Comparison of ENCODE assay signal across 37 mouse cellular contexts in the genomic region with DNA sequence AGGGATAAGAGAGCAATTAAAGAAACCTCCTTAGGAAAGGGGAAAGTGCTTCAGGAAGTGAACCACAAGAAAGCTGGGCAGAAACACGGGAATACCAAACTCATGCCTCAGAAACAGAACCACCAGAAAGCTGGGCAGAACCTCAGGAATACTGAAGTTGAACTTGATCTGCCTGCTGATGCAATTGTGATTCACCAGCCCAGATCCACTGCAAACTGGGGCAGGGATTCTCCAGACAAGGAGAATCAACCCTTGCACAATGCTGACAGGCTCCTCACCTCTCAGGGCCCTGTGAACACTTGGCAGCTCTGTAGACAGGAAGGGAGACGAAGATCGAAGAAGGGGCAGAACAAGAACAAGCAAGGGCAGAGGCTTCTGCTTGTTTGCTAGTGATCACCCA. TPM values are rescaled to one million over a fixed set of nuclear protein-coding genes. Genes with fewer than 3 reads are reported as not detected.
A peak's percentile ranks its signal among the peaks of the same experiment; 100 is the strongest.
DNase-seq lines count a peak whose midpoint lies in the region; TF ChIP-seq lines count a peak whose summit lies in the region.
"Had no signal": no experiment of that assay in that cellular context is flagged by ENCODE, and none has a peak within 500 bp of the region (broad histone marks: within the 10 kb centered on the region; RNA-seq: fewer than 3 reads in every experiment).

No protein-coding gene starts in this region.

- no peaks in the 10 kb centered on the region for H3K27me3 ChIP-seq in C2C12 (ENCODE audit: control insufficient read depth, insufficient read depth, insufficient read length)
- H3K27me3 ChIP-seq in midbrain, embryonic 10.5 days (ENCODE audit: low read depth, poor library complexity, severe bottlenecking) = no peaks in the 10 kb centered on the region
- H3K27me3 ChIP-seq: embryonic facial prominence, embryonic 12.5 days; embryonic facial prominence, embryonic 15.5 days; heart, embryonic 13.5 days had no signal

- H3ac ChIP-seq in C2C12 (ENCODE audit: control insufficient read depth, insufficient read length, low read depth) = no peak overlapping the region

- H3K9me3 ChIP-seq in midbrain, embryonic 10.5 days (replicated peaks) = no peaks in the 10 kb centered on the region; the same call in 1 of the 2 replicates
- H3K9me3 ChIP-seq: embryonic facial prominence, embryonic 12.5 days; embryonic facial prominence, embryonic 15.5 days; heart, embryonic 10.5 days; heart, embryonic 13.5 days had no signal

- no peaks in the 10 kb centered on the region for H3K79me3 ChIP-seq in C2C12 (ENCODE audit: low read depth)

- H3K79me2 ChIP-seq in C2C12 (ENCODE audit: control insufficient read depth, insufficient read depth) = no peaks in the 10 kb centered on the region

- H3K4me3 ChIP-seq in C2C12 (ENCODE audit: insufficient read depth, poor library complexity, severe bottlenecking) = no peak overlapping the region
- no peak overlapping the region for H3K4me3 ChIP-seq in midbrain, embryonic 10.5 days
- H3K4me3 ChIP-seq: embryonic facial prominence, embryonic 12.5 days; embryonic facial prominence, embryonic 15.5 days; gastrocnemius, adult 2 months; heart, embryonic 10.5 days; heart, embryonic 13.5 days had no signal

- 83% methylated on average over 3 of the region's 3 CpGs for WGBS in midbrain, embryonic 10.5 days

- H3K4me1 ChIP-seq in midbrain, embryonic 10.5 days = no peaks in the 10 kb centered on the region
- H3K4me1 ChIP-seq: embryonic facial prominence, embryonic 12.5 days; embryonic facial prominence, embryonic 15.5 days; heart, embryonic 10.5 days; heart, embryonic 13.5 days had no signal

- no peaks in the 10 kb centered on the region for H3K36me3 ChIP-seq in C2C12 (ENCODE audit: control insufficient read depth, insufficient read depth)
- H3K36me3 ChIP-seq in midbrain, embryonic 10.5 days = no peaks in the 10 kb centered on the region
- H3K36me3 ChIP-seq: embryonic facial prominence, embryonic 12.5 days; embryonic facial prominence, embryonic 15.5 days; heart, embryonic 10.5 days; heart, embryonic 13.5 days had no signal

- H3K27ac ChIP-seq in midbrain, embryonic 10.5 days (replicated peaks) = no peak overlapping the region
- H3K27ac ChIP-seq: embryonic facial prominence, embryonic 12.5 days; embryonic facial prominence, embryonic 15.5 days; gastrocnemius, adult 2 months; heart, embryonic 10.5 days; heart, embryonic 13.5 days; hindbrain, embryonic 14.5 days; hindbrain, postnatal 0 days had no signal

- no peak for TF ChIP-seq CTCF in C2C12 (IDR thresholded peaks at IDR 0.05; ENCODE audit: control insufficient read depth, insufficient read depth, insufficient read length)

- DNase-seq in adrenal gland, postnatal 10 days = peak; percentile 1
- DNase-seq in adrenal gland, postnatal 4 days (ENCODE audit: low spot score in 2 of 2) = no peak
- peak; percentile 5 for DNase-seq in adrenal gland, postnatal 14 days
- no peak for DNase-seq in midbrain, embryonic 10.5 days (ENCODE audit: low spot score)
- no peak for DNase-seq in left cerebral cortex, adult 8-10 months (ENCODE audit: low spot score in 2 of 2)
- DNase-seq: B cell, adult 2 months; cerebellum, adult 11 months; cerebellum, adult 2 months; cerebellum, adult 9-11 months; cerebellum, postnatal 25 days; forebrain, postnatal 0 days; gastrocnemius, adult 2 months; gastrocnemius, postnatal 25 days; heart, adult 18-20 months; heart, postnatal 14 days; heart, postnatal 4 days; kidney, adult 18-20 months had no signal

TF ChIP-seq in C2C12, 6 proteins besides CTCF, POLR2A, EP300 and RAD21:
- TF ChIP-seq FOSL1 (IDR thresholded peaks at IDR 0.05; ENCODE audit: insufficient read depth, low read length, poor library complexity, severe bottlenecking) = no peak
- no peak for TF ChIP-seq USF1 (IDR thresholded peaks at IDR 0.05; ENCODE audit: low read depth)
- no peak for TF ChIP-seq MAX (IDR thresholded peaks at IDR 0.05)
- TF ChIP-seq CEBPB (IDR thresholded peaks at IDR 0.05; ENCODE audit: low read depth) = peak; percentile 69
TF ChIP-seq in C2C12: peak in this region for 1.

RNA-seq across cellular contexts. Expression of a gene that starts 4.6 kb away (rescaled TPM):
- not detected for total RNA-seq in adrenal gland, postnatal 10 days (2021)
- total RNA-seq in adrenal gland, postnatal 4 days (2021) = not detected
- 0.77 TPM for polyA plus RNA-seq in C2C12 (2012; fragmentation: generic; extraction: Trizol)
- not detected in 2 replicates for total RNA-seq in adrenal gland, postnatal 14 days (2021)
- polyA plus RNA-seq in midbrain, embryonic 10.5 days (2016; fragmentation: Nextera tagmentation; extraction: Ambion mirVana) = not detected in 2 replicates
- not detected for total RNA-seq in left cerebral cortex, adult 8-10 months (2022)
- total RNA-seq: adrenal gland, postnatal 36 days; common myeloid progenitor, adult 5-6 weeks; forebrain, postnatal 0 days; gastrocnemius, adult 2 months; gastrocnemius, postnatal 25 days; heart, adult 18-20 months; heart, postnatal 14 days; heart, postnatal 4 days; hindbrain, postnatal 0 days; MEL had no signal
- polyA plus RNA-seq: activated CD4-positive, CD25-positive, alpha-beta regulatory T cell, adult 4 months; CD4-positive, CD25-positive, alpha-beta regulatory T cell, adult 4 months; cerebellum, adult 2 months; embryonic facial prominence, embryonic 12.5 days; forebrain, embryonic 11.5 days; forebrain, embryonic 14.5 days; forebrain, postnatal 0 days; frontal cortex, adult 2 months; gonadal fat pad, adult 2 months; heart, embryonic 10.5 days; heart, embryonic 13.5 days; heart, embryonic 16.5 days; hindbrain, embryonic 11.5 days; hindbrain, embryonic 14.5 days; hindbrain, postnatal 0 days; inflammation-experienced regulatory T-cells, adult 6 months; intestine, embryonic 16.5 days had no signal

RNA-seq across cellular contexts. Expression of a gene that starts 16.4 kb away (rescaled TPM):
- total RNA-seq in adrenal gland, postnatal 10 days (2021) = not detected
- total RNA-seq in adrenal gland, postnatal 4 days (2021) = not detected
- polyA plus RNA-seq in C2C12 (2012; fragmentation: generic; extraction: Trizol) = not detected
- total RNA-seq in adrenal gland, postnatal 14 days (2021) = not detected in 2 replicates
- polyA plus RNA-seq in midbrain, embryonic 10.5 days (2016; fragmentation: Nextera tagmentation; extraction: Ambion mirVana) = not detected in 2 replicates
- total RNA-seq in left cerebral cortex, adult 8-10 months (2022) = not detected
- total RNA-seq: adrenal gland, postnatal 36 days; common myeloid progenitor, adult 5-6 weeks; forebrain, postnatal 0 days; gastrocnemius, adult 2 months; gastrocnemius, postnatal 25 days; heart, adult 18-20 months; heart, postnatal 14 days; heart, postnatal 4 days; hindbrain, postnatal 0 days; MEL had no signal
- polyA plus RNA-seq: activated CD4-positive, CD25-positive, alpha-beta regulatory T cell, adult 4 months; CD4-positive, CD25-positive, alpha-beta regulatory T cell, adult 4 months; cerebellum, adult 2 months; embryonic facial prominence, embryonic 12.5 days; forebrain, embryonic 11.5 days; forebrain, embryonic 14.5 days; forebrain, postnatal 0 days; frontal cortex, adult 2 months; gonadal fat pad, adult 2 months; heart, embryonic 10.5 days; heart, embryonic 13.5 days; heart, embryonic 16.5 days; hindbrain, embryonic 11.5 days; hindbrain, embryonic 14.5 days; hindbrain, postnatal 0 days; inflammation-experienced regulatory T-cells, adult 6 months; intestine, embryonic 16.5 days had no signal

RNA-seq across cellular contexts. Expression of a gene that starts 19.0 kb away (rescaled TPM):
- not detected for total RNA-seq in adrenal gland, postnatal 10 days (2021)
- total RNA-seq in adrenal gland, postnatal 4 days (2021) = under 1 TPM in 1 of 2 experiments, not detected in 1; 0.28 TPM
- 0.25 TPM for polyA plus RNA-seq in C2C12 (2012; fragmentation: generic; extraction: Trizol)
- total RNA-seq in adrenal gland, postnatal 14 days (2021) = not detected in 2 replicates
- not detected in 2 replicates for polyA plus RNA-seq in midbrain, embryonic 10.5 days (2016; fragmentation: Nextera tagmentation; extraction: Ambion mirVana)
- not detected for total RNA-seq in left cerebral cortex, adult 8-10 months (2022)
- total RNA-seq: common myeloid progenitor, adult 5-6 weeks; forebrain, postnatal 0 days; gastrocnemius, adult 2 months; gastrocnemius, postnatal 25 days; heart, adult 18-20 months; heart, postnatal 14 days; heart, postnatal 4 days; hindbrain, postnatal 0 days; MEL had no signal
- polyA plus RNA-seq: activated CD4-positive, CD25-positive, alpha-beta regulatory T cell, adult 4 months; CD4-positive, CD25-positive, alpha-beta regulatory T cell, adult 4 months; cerebellum, adult 2 months; embryonic facial prominence, embryonic 12.5 days; embryonic facial prominence, embryonic 15.5 days; forebrain, embryonic 11.5 days; forebrain, embryonic 14.5 days; forebrain, postnatal 0 days; frontal cortex, adult 2 months; heart, embryonic 10.5 days; heart, embryonic 13.5 days; heart, embryonic 16.5 days; hindbrain, embryonic 11.5 days; hindbrain, embryonic 14.5 days; hindbrain, postnatal 0 days; inflammation-experienced regulatory T-cells, adult 6 months; intestine, embryonic 16.5 days had no signal

RNA-seq across cellular contexts. Expression of a gene that starts 34.4 kb away (rescaled TPM):
- total RNA-seq in adrenal gland, postnatal 10 days (2021) = not detected
- not detected for total RNA-seq in adrenal gland, postnatal 4 days (2021)
- polyA plus RNA-seq in C2C12 (2012; fragmentation: generic; extraction: Trizol) = not detected
- total RNA-seq in adrenal gland, postnatal 14 days (2021) = not detected in 2 replicates
- not detected in 2 replicates for polyA plus RNA-seq in midbrain, embryonic 10.5 days (2016; fragmentation: Nextera tagmentation; extraction: Ambion mirVana)
- not detected for total RNA-seq in left cerebral cortex, adult 8-10 months (2022)
- total RNA-seq: adrenal gland, postnatal 36 days; common myeloid progenitor, adult 5-6 weeks; forebrain, postnatal 0 days; gastrocnemius, adult 2 months; gastrocnemius, postnatal 25 days; heart, adult 18-20 months; heart, postnatal 14 days; heart, postnatal 4 days; hindbrain, postnatal 0 days; MEL had no signal
- polyA plus RNA-seq: activated CD4-positive, CD25-positive, alpha-beta regulatory T cell, adult 4 months; CD4-positive, CD25-positive, alpha-beta regulatory T cell, adult 4 months; cerebellum, adult 2 months; embryonic facial prominence, embryonic 12.5 days; forebrain, embryonic 11.5 days; forebrain, embryonic 14.5 days; forebrain, postnatal 0 days; frontal cortex, adult 2 months; gonadal fat pad, adult 2 months; heart, embryonic 10.5 days; heart, embryonic 13.5 days; heart, embryonic 16.5 days; hindbrain, embryonic 11.5 days; hindbrain, embryonic 14.5 days; hindbrain, postnatal 0 days; inflammation-experienced regulatory T-cells, adult 6 months; intestine, embryonic 16.5 days had no signal

RNA-seq across cellular contexts. Expression of a gene that starts 59.9 kb away (rescaled TPM):
- total RNA-seq in adrenal gland, postnatal 10 days (2021) = not detected
- not detected for total RNA-seq in adrenal gland, postnatal 4 days (2021)
- not detected for polyA plus RNA-seq in C2C12 (2012; fragmentation: generic; extraction: Trizol)
- total RNA-seq in adrenal gland, postnatal 14 days (2021) = not detected in 2 replicates
- not detected in 2 replicates for polyA plus RNA-seq in midbrain, embryonic 10.5 days (2016; fragmentation: Nextera tagmentation; extraction: Ambion mirVana)
- not detected for total RNA-seq in left cerebral cortex, adult 8-10 months (2022)
- total RNA-seq: adrenal gland, postnatal 36 days; common myeloid progenitor, adult 5-6 weeks; forebrain, postnatal 0 days; gastrocnemius, adult 2 months; gastrocnemius, postnatal 25 days; heart, adult 18-20 months; heart, postnatal 14 days; heart, postnatal 4 days; hindbrain, postnatal 0 days; MEL had no signal
- polyA plus RNA-seq: activated CD4-positive, CD25-positive, alpha-beta regulatory T cell, adult 4 months; CD4-positive, CD25-positive, alpha-beta regulatory T cell, adult 4 months; cerebellum, adult 2 months; embryonic facial prominence, embryonic 12.5 days; embryonic facial prominence, embryonic 15.5 days; forebrain, embryonic 11.5 days; forebrain, embryonic 14.5 days; forebrain, postnatal 0 days; frontal cortex, adult 2 months; gonadal fat pad, adult 2 months; heart, embryonic 10.5 days; heart, embryonic 13.5 days; heart, embryonic 16.5 days; hindbrain, embryonic 11.5 days; hindbrain, embryonic 14.5 days; hindbrain, postnatal 0 days; inflammation-experienced regulatory T-cells, adult 6 months; intestine, embryonic 16.5 days had no signal

Comparison
In these comparisons a context has a peak if more than half of its experiments do, and no peak if none do; other contexts are left out.
1. DNase-seq: peak in adrenal gland, postnatal 10 days (single experiment) and adrenal gland, postnatal 14 days (single experiment); none in adrenal gland, postnatal 4 days (0 of 2), midbrain, embryonic 10.5 days (single experiment) and left cerebral cortex, adult 8-10 months (0 of 2).